Comparison of ENCODE assay signal across 22 mouse cellular contexts in genomic region chr16:84720670-84721069, GRCm38 (mm10).
"Had no signal": no experiment of that assay in that cellular context is flagged by ENCODE, and none has a peak within 500 bp of the region (broad histone marks: within the 10 kb centered on the region; RNA-seq: fewer than 3 reads in every experiment).

No protein-coding gene starts in this region.

- ATAC-seq: hindbrain, postnatal 0 days; intestine, embryonic 16.5 days had no signal

- H3K4me3 ChIP-seq: heart, adult 2 months; heart, embryonic 13.5 days; heart, embryonic 15.5 days; hindbrain, embryonic 13.5 days; hindbrain, embryonic 15.5 days; left cerebral cortex, adult 2 months; limb, embryonic 10.5 days; limb, embryonic 12.5 days; liver, embryonic 13.5 days; liver, embryonic 15.5 days had no signal

- DNase-seq: gastrocnemius, postnatal 14 days; gastrocnemius, postnatal 36 days; heart, adult 11 months; heart, adult 2 months; heart, postnatal 14 days; heart, postnatal 36 days; kidney, adult 11 months; kidney, adult 2 months; kidney, postnatal 10 days; kidney, postnatal 25 days; liver; liver, embryonic 13.5 days had no signal

- H3K27me3 ChIP-seq: heart, embryonic 13.5 days; heart, embryonic 15.5 days; hindbrain, embryonic 13.5 days; hindbrain, embryonic 15.5 days; limb, embryonic 12.5 days; liver, embryonic 13.5 days; liver, embryonic 15.5 days had no signal

- H3K27ac ChIP-seq: heart, adult 2 months; heart, embryonic 13.5 days; heart, embryonic 15.5 days; hindbrain, embryonic 13.5 days; hindbrain, embryonic 15.5 days; hindbrain, postnatal 0 days; left cerebral cortex, adult 2 months; limb, embryonic 10.5 days; limb, embryonic 12.5 days; liver, embryonic 13.5 days; liver, embryonic 15.5 days had no signal
